Mouse (Mus musculus) midbrain, embryonic 10.5 days (tissue): ENCODE data around the gene Nectin2. TPM values are rescaled to one million over a fixed set of nuclear protein-coding genes. Genes with fewer than 3 reads are reported as not detected.

Experiments used
- polyA plus RNA-seq: library from polyadenylated mRNA; unstranded; fragments of >200 nt; fragmentation: Nextera tagmentation; extraction: Ambion mirVana; gene quantifications from 2 replicates; pipeline ENCODE4 v1.2.1, GENCODE M21; 2016

Nectin2 gene
- polyA plus RNA-seq, 1 experiment from 2014 or later, result 88.7 TPM

Other genes starting within 250 kb of the Nectin2 start
- 2.3 and 2.4 TPM in 2 replicates for gene Bloc1s3, start 242.1 kb downstream of the Nectin2 start, polyA plus RNA-seq
- gene Trappc6a, start 242.1 kb downstream of the Nectin2 start, polyA plus RNA-seq, result 65.2 and 68.2 TPM in 2 replicates
- 0.06 TPM in 2 replicates for gene Nkpd1, start 232.6 kb downstream of the Nectin2 start, polyA plus RNA-seq
- 20.3 and 20.5 TPM in 2 replicates for gene Ppp1r37, start 187.4 kb downstream of the Nectin2 start, polyA plus RNA-seq
- 0.10 and 0.22 TPM in 2 replicates for gene Zfp296, start 173.2 kb downstream of the Nectin2 start, polyA plus RNA-seq
- gene Gemin7, start 172.9 kb downstream of the Nectin2 start, polyA plus RNA-seq, result 177 TPM in 2 replicates
- 51.8 and 61.1 TPM in 2 replicates for gene Clasrp, start 146.0 kb downstream of the Nectin2 start, polyA plus RNA-seq
- 3.8 and 4.7 TPM in 2 replicates for gene Relb, start 121.0 kb downstream of the Nectin2 start, polyA plus RNA-seq
- 82.3 and 88.4 TPM in 2 replicates for gene Clptm1, start 85.5 kb downstream of the Nectin2 start, polyA plus RNA-seq
- gene Apoc2, start 72.5 kb downstream of the Nectin2 start, polyA plus RNA-seq, result 0.22 and 0.26 TPM in 2 replicates
- gene Gm44805, start 69.1 kb downstream of the Nectin2 start, polyA plus RNA-seq, result not detected in 2 replicates
- not detected in 2 replicates for gene Apoc4, start 69.0 kb downstream of the Nectin2 start, polyA plus RNA-seq
- gene Apoc1, start 57.8 kb downstream of the Nectin2 start, polyA plus RNA-seq, result 1.7 and 1.9 TPM in 2 replicates
- gene Apoe, start 51.3 kb downstream of the Nectin2 start, polyA plus RNA-seq, result 166 and 199 TPM in 2 replicates
- 189 and 210 TPM in 2 replicates for gene Tomm40, start 35.0 kb downstream of the Nectin2 start, polyA plus RNA-seq
- 25.3 and 32.2 TPM in 2 replicates for gene Bcam, start 20.5 kb upstream of the Nectin2 start, polyA plus RNA-seq
- gene Cblc, start 46.3 kb upstream of the Nectin2 start, polyA plus RNA-seq, result 0.62 and 0.70 TPM in 2 replicates
- gene Bcl3, start 72.3 kb upstream of the Nectin2 start, polyA plus RNA-seq, result 1.1 and 1.8 TPM in 2 replicates
- 0.14 TPM in 1 of 2 replicates, not detected in the other for gene Gm19345, start 101.5 kb upstream of the Nectin2 start, polyA plus RNA-seq
- gene Ceacam16, start 110.8 kb upstream of the Nectin2 start, polyA plus RNA-seq, result not detected in 2 replicates
- gene Ceacam19, start 137.5 kb upstream of the Nectin2 start, polyA plus RNA-seq, result not detected in 2 replicates
- gene Pvr, start 170.7 kb upstream of the Nectin2 start, polyA plus RNA-seq, result 7.4 and 7.5 TPM in 2 replicates
- gene Igsf23, start 200.3 kb upstream of the Nectin2 start, polyA plus RNA-seq, result 0.54 TPM in 1 of 2 replicates, not detected in the other
- not detected in 2 replicates for gene Ceacam20, start 214.9 kb upstream of the Nectin2 start, polyA plus RNA-seq
- gene Nlrp9b, start 241.0 kb upstream of the Nectin2 start, polyA plus RNA-seq, result not detected in 2 replicates